ENCODE assay signal across 17 mouse cellular contexts in genomic region chr4:132101152-132101551, GRCm38 (mm10). TPM values are rescaled to one million over a fixed set of nuclear protein-coding genes. Genes with fewer than 3 reads are reported as not detected.
DNase-seq lines count a peak whose midpoint lies in the region; ATAC-seq and TF ChIP-seq lines count a peak whose summit lies in the region.
"Had no signal": no experiment of that assay in that cellular context is flagged by ENCODE, and none has a peak within 500 bp of the region (broad histone marks: within the 10 kb centered on the region; RNA-seq: fewer than 3 reads in every experiment).

No protein-coding gene starts in this region.

- no peaks in the 10 kb centered on the region for H3K79me2 ChIP-seq in heart, adult 2 months (replicated peaks; ENCODE audit: control insufficient read depth, insufficient read depth, low read length)

- H3K4me1 ChIP-seq in heart, adult 2 months (ENCODE audit: control insufficient read depth, insufficient read depth, low read length) = no peaks in the 10 kb centered on the region
- 0 out of 2 replicates have a peak, but pooled peaks cover 2% of the 10 kb centered on the region for H3K4me1 ChIP-seq in liver, postnatal 0 days (ENCODE audit: insufficient read depth)
- H3K4me1 ChIP-seq in liver, embryonic 12.5 days = no peaks in the 10 kb centered on the region; the same call in 1 of the 2 replicates
- H3K4me1 ChIP-seq in ES-Bruce4 (ENCODE audit: control insufficient read depth, insufficient read depth, low read length) = peaks cover 3% of the 10 kb centered on the region

- no peak overlapping the region for H3K27ac ChIP-seq in heart, adult 2 months
- no peak overlapping the region for H3K27ac ChIP-seq in liver, postnatal 0 days (ENCODE audit: low read depth)
- no peak overlapping the region for H3K27ac ChIP-seq in liver, embryonic 12.5 days
- 0 out of 2 replicates have a peak overlapping the region, but pooled peaks have one; percentile 27 for H3K27ac ChIP-seq in ES-Bruce4 (ENCODE audit: insufficient read depth, low read length)
- H3K27ac ChIP-seq: lung, embryonic 15.5 days had no signal

- no peak for TF ChIP-seq EP300 in heart, adult 2 months (IDR thresholded peaks at IDR 0.05; ENCODE audit: insufficient read depth, low read depth, low read length)
- TF ChIP-seq EP300 in liver, postnatal 0 days (IDR thresholded peaks at IDR 0.05; ENCODE audit: low read depth) = no peak
- TF ChIP-seq EP300 in ES-Bruce4 (IDR thresholded peaks at IDR 0.05; ENCODE audit: insufficient read depth, low read depth, low read length) = no peak

- no peak for DNase-seq in heart, adult 2 months
- no peak for DNase-seq in heart, adult 18-20 months
- no peak for DNase-seq in liver, postnatal 0 days
- peak; percentile 62 for DNase-seq in retina, embryonic 14.5 days (ENCODE audit: low spot score)
- DNase-seq: gastrocnemius, postnatal 10 days; right cerebral cortex, postnatal 14 days; thymus, postnatal 4 days had no signal

- 37% methylated on average over 3 of the region's 3 CpGs for WGBS in heart, adult 2 months
- WGBS in liver, postnatal 0 days (ENCODE audit: insufficient replicate concordance) = 44% methylated on average over 3 of the region's 3 CpGs
- 45% methylated on average over 3 of the region's 3 CpGs for WGBS in liver, embryonic 12.5 days (ENCODE audit: insufficient replicate concordance)

- H3K36me3 ChIP-seq in heart, adult 2 months (ENCODE audit: control insufficient read depth, insufficient read depth, low read length) = no peaks in the 10 kb centered on the region
- H3K36me3 ChIP-seq in liver, postnatal 0 days (replicated peaks; ENCODE audit: insufficient read depth, low read length) = no peaks in the 10 kb centered on the region
- no peaks in the 10 kb centered on the region for H3K36me3 ChIP-seq in liver, embryonic 12.5 days
- no peaks in the 10 kb centered on the region for H3K36me3 ChIP-seq in ES-Bruce4 (ENCODE audit: control insufficient read depth, insufficient read depth, low read length, poor library complexity, severe bottlenecking)
- H3K36me3 ChIP-seq: G1E; lung, embryonic 15.5 days had no signal

- H3K9ac ChIP-seq in heart, adult 2 months (ENCODE audit: low read depth, low read length) = no peak overlapping the region
- H3K9ac ChIP-seq in liver, postnatal 0 days (replicated peaks) = no peak overlapping the region
- no peak overlapping the region for H3K9ac ChIP-seq in liver, embryonic 12.5 days
- H3K9ac ChIP-seq in ES-Bruce4 (ENCODE audit: low read depth, poor library complexity, severe bottlenecking) = no peak overlapping the region
- H3K9ac ChIP-seq: lung, embryonic 15.5 days had no signal

- no peak for ATAC-seq in liver, postnatal 0 days
- no peak for ATAC-seq in liver, embryonic 12.5 days
- no peak for ATAC-seq in erythroid progenitor cell, adult 5-6 weeks (replicated peaks; ENCODE audit: low FRiP score, poor library complexity, severe bottlenecking)
- ATAC-seq: midbrain, embryonic 16.5 days had no signal

- H3K4me2 ChIP-seq in liver, postnatal 0 days (ENCODE audit: low read depth, low read length) = no peak overlapping the region
- H3K4me2 ChIP-seq in liver, embryonic 12.5 days = no peak overlapping the region
- H3K4me2 ChIP-seq: lung, embryonic 15.5 days had no signal

- intact Hi-C loops in heart, adult 2 months (cut with DNase I) = loop anchor here (2.0 kb wide), 1 partner anchor 240 kb away; no protein-coding TSS in a partner anchor

- no peak overlapping the region for H3K4me3 ChIP-seq in heart, adult 2 months
- no peak overlapping the region for H3K4me3 ChIP-seq in liver, postnatal 0 days (ENCODE audit: low read depth, low read length)
- H3K4me3 ChIP-seq in liver, embryonic 12.5 days = no peak overlapping the region
- no peak overlapping the region for H3K4me3 ChIP-seq in ES-Bruce4 (ENCODE audit: low read depth, low read length)
- H3K4me3 ChIP-seq: lung, embryonic 15.5 days had no signal

- no peaks in the 10 kb centered on the region for H3K27me3 ChIP-seq in heart, adult 2 months (ENCODE audit: control insufficient read depth, insufficient read depth, low read length)
- H3K27me3 ChIP-seq in liver, postnatal 0 days (ENCODE audit: insufficient read depth, low read length) = no peaks in the 10 kb centered on the region
- peaks cover 22% of the 10 kb centered on the region for H3K27me3 ChIP-seq in liver, embryonic 12.5 days (replicated peaks)
- no peaks in the 10 kb centered on the region for H3K27me3 ChIP-seq in ES-Bruce4 (ENCODE audit: control insufficient read depth, insufficient read depth, low read length, poor library complexity, severe bottlenecking)
- H3K27me3 ChIP-seq: lung, embryonic 15.5 days had no signal

- peak; percentile 72 for TF ChIP-seq CTCF in heart, adult 2 months (IDR thresholded peaks at IDR 0.05)
- TF ChIP-seq CTCF in liver, postnatal 0 days (IDR thresholded peaks at IDR 0.05; ENCODE audit: low read depth) = peak; percentile 56
- TF ChIP-seq CTCF in ES-Bruce4 (IDR thresholded peaks at IDR 0.05; ENCODE audit: low read depth, low read length) = no peak

- no peaks in the 10 kb centered on the region for H3K9me3 ChIP-seq in liver, postnatal 0 days (ENCODE audit: low read length)
- no peaks in the 10 kb centered on the region for H3K9me3 ChIP-seq in liver, embryonic 12.5 days (replicated peaks)
- peaks cover 19% of the 10 kb centered on the region for H3K9me3 ChIP-seq in ES-Bruce4 (replicated peaks; ENCODE audit: control insufficient read depth, insufficient read depth, low read length, poor library complexity, severe bottlenecking)
- H3K9me3 ChIP-seq: G1E; lung, embryonic 15.5 days had no signal

- no peak for TF ChIP-seq POLR2A in heart, adult 2 months (IDR thresholded peaks at IDR 0.05; ENCODE audit: insufficient read depth, low read depth, low read length)
- TF ChIP-seq POLR2A in ES-Bruce4 (IDR thresholded peaks at IDR 0.05; ENCODE audit: insufficient read depth, low read length) = no peak

RNA-seq across cellular contexts. Expression of gene Epb41, which starts 26.0 kb away (rescaled TPM):
- 100 to 1,000 TPM; 128 to 256 TPM for total RNA-seq in heart, adult 2 months (2021)
- 58.7 and 62.5 TPM in 2 replicates for polyA plus RNA-seq in heart, adult 2 months (2012; rRNA removed)
- total RNA-seq in heart, adult 18-20 months (2021) = 100 to 1,000 TPM; 110 to 142 TPM
- 65.7 and 75.1 TPM in 2 replicates for polyA plus RNA-seq in liver, postnatal 0 days (2015; fragmentation: Nextera tagmentation; extraction: Ambion mirVana)
- polyA plus RNA-seq in liver, embryonic 12.5 days (2016; fragmentation: Nextera tagmentation; extraction: Ambion mirVana) = 177 and 187 TPM in 2 replicates
- polyA plus RNA-seq in ES-Bruce4 (2011; ENCODE audit: insufficient read depth, insufficient read length, low read depth, missing spikeins) = 61.8 and 68.8 TPM in 2 replicates
- total RNA-seq in erythroid progenitor cell, adult 5-6 weeks (2015; ENCODE audit: low replicate concordance) = 679 and 755 TPM in 2 replicates
- total RNA-seq in erythroid progenitor cell, adult 5-6 weeks (2017; ENCODE audit: low replicate concordance) = 876 and 895 TPM in 2 replicates

RNA-seq across cellular contexts. Expression of gene Gm10300, which starts 26.7 kb away (rescaled TPM):
- total RNA-seq in heart, adult 2 months (2021) = under 1 TPM; 0.11 to 0.13 TPM
- polyA plus RNA-seq in heart, adult 2 months (2012; rRNA removed) = 0.08 and 0.12 TPM in 2 replicates
- total RNA-seq in heart, adult 18-20 months (2021) = under 1 TPM in 1 of 2 experiments, not detected in 1; 0.13 TPM
- 0.18 and 0.28 TPM in 2 replicates for polyA plus RNA-seq in liver, postnatal 0 days (2015; fragmentation: Nextera tagmentation; extraction: Ambion mirVana)
- polyA plus RNA-seq in liver, embryonic 12.5 days (2016; fragmentation: Nextera tagmentation; extraction: Ambion mirVana) = 0.42 and 0.45 TPM in 2 replicates
- not detected in 2 replicates for polyA plus RNA-seq in ES-Bruce4 (2011; ENCODE audit: insufficient read depth, insufficient read length, low read depth, missing spikeins)
- total RNA-seq in erythroid progenitor cell, adult 5-6 weeks (2015; ENCODE audit: low replicate concordance) = not detected in 2 replicates
- 0.64 and 1.4 TPM in 2 replicates for total RNA-seq in erythroid progenitor cell, adult 5-6 weeks (2017; ENCODE audit: low replicate concordance)
- total RNA-seq: left cerebral cortex, postnatal 25 days had no signal
- polyA plus RNA-seq: intestine, embryonic 14.5 days; midbrain, embryonic 16.5 days; neural tube, embryonic 14.5 days had no signal

RNA-seq across cellular contexts. Expression of gene Oprd1, which starts 43.1 kb away (rescaled TPM):
- under 1 TPM; 0.20 to 0.21 TPM for total RNA-seq in heart, adult 2 months (2021)
- polyA plus RNA-seq in heart, adult 2 months (2012; rRNA removed) = 0.43 and 0.64 TPM in 2 replicates
- under 1 TPM; 0.17 to 0.18 TPM for total RNA-seq in heart, adult 18-20 months (2021)
- polyA plus RNA-seq in liver, postnatal 0 days (2015; fragmentation: Nextera tagmentation; extraction: Ambion mirVana) = not detected in 2 replicates
- 0.24 and 0.39 TPM in 2 replicates for polyA plus RNA-seq in liver, embryonic 12.5 days (2016; fragmentation: Nextera tagmentation; extraction: Ambion mirVana)
- 0.54 and 0.82 TPM in 2 replicates for polyA plus RNA-seq in ES-Bruce4 (2011; ENCODE audit: insufficient read depth, insufficient read length, low read depth, missing spikeins)
- not detected in 2 replicates for total RNA-seq in erythroid progenitor cell, adult 5-6 weeks (2015; ENCODE audit: low replicate concordance)
- total RNA-seq in erythroid progenitor cell, adult 5-6 weeks (2017; ENCODE audit: low replicate concordance) = not detected in 2 replicates
- total RNA-seq: common myeloid progenitor, adult 5-6 weeks; gastrocnemius, postnatal 10 days had no signal
- polyA plus RNA-seq: G1E had no signal
